Mouse (Mus musculus) C2C12 (cell line): ENCODE results near the gene Npas2. TPM values are rescaled to one million over a fixed set of nuclear protein-coding genes. Genes with fewer than 3 reads are reported as not detected.

Source experiments
- H3K27me3 ChIP-seq: one replicate; pipeline ENCODE4 v1.6.1; 2011; ENCODE audit not compliant: control insufficient read depth, insufficient read depth, insufficient read length
- H3K36me3 ChIP-seq: one replicate; pipeline ENCODE4 v1.6.1; 2011; ENCODE audit not compliant: control insufficient read depth, insufficient read depth
- H3K4me3 ChIP-seq: one replicate; pipeline ENCODE4 v1.5.1; 2011; ENCODE audit warnings: mild to moderate bottlenecking, control low read depth; ENCODE audit not compliant: poor library complexity, insufficient read depth, severe bottlenecking
- H3K79me2 ChIP-seq: one replicate; pipeline ENCODE4 v1.6.1; 2011; ENCODE audit not compliant: control insufficient read depth, insufficient read depth
- H3K79me3 ChIP-seq: one replicate; pipeline ENCODE4 v1.6.1; 2011; ENCODE audit warnings: low read depth, control low read depth
- H3ac ChIP-seq: one replicate; pipeline ENCODE3; 2011; ENCODE audit warnings: low read depth; ENCODE audit not compliant: control insufficient read depth, insufficient read length
- CEBPB ChIP-seq: IDR thresholded peaks from one replicate; pipeline ENCODE4 v1.6.1; 2011; ENCODE audit warnings: low read depth, mild to moderate bottlenecking, control low read depth, moderate library complexity
- CTCF ChIP-seq: IDR thresholded peaks from one replicate; pipeline ENCODE4 v1.5.1; 2011; ENCODE audit not compliant: control insufficient read depth, insufficient read depth, insufficient read length
- FOSL1 ChIP-seq: IDR thresholded peaks from one replicate; pipeline ENCODE4 v1.8.0; 2011; ENCODE audit warnings: mild to moderate bottlenecking, low read length; ENCODE audit not compliant: poor library complexity, insufficient read depth, severe bottlenecking
- MAX ChIP-seq: IDR thresholded peaks from one replicate; pipeline ENCODE4 v1.6.1; 2011; ENCODE audit warnings: mild to moderate bottlenecking, control low read depth
- MYOD1 ChIP-seq: IDR thresholded peaks from one replicate; pipeline ENCODE4 v1.6.1; 2011; ENCODE audit warnings: low read depth; ENCODE audit not compliant: control insufficient read depth, insufficient read length
- MYOG ChIP-seq: IDR thresholded peaks from one replicate; pipeline ENCODE4 v1.6.1; 2011; ENCODE audit not compliant: control insufficient read depth, insufficient read length; ENCODE audit errors: extremely low read depth
- USF1 ChIP-seq: IDR thresholded peaks from one replicate; pipeline ENCODE4 v1.6.1; 2011; ENCODE audit warnings: low read depth, mild to moderate bottlenecking, control low read depth, moderate library complexity
- polyA plus RNA-seq: library from polyadenylated mRNA; unstranded; fragments of >200 nt; fragmentation: generic; extraction: Trizol; gene quantifications from one replicate; pipeline ENCODE4 v1.2.1, GENCODE M21; 2012; ENCODE audit warnings: missing spikeins

Gene Npas2
- polyA plus RNA-seq, 1 experiment = not detected

DNA sequence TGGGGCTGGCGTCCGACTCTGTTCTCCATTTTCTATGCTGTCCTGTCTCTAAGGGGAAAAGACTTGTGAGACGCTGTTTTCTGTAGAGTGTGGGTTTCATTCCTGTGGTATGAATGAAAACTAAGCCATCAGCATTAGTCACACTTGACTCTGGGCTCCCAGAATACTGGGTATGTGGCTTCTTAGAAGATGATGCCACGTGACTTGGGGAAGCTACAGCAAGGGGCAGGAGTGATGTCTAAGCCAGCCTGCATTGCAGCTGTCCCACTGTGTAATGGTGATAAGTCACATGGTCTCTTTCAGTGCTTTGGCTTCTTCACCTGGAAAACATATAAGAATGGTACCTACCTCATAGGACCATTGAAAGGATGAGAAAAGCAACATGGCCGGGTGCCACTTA, 88.4 kb downstream of the Npas2 start:
- Histone ChIP-seq H3K36me3 (no peaks in the 10 kb centered on the region), H3K79me2 (no peaks in the 10 kb centered on the region), H3ac (no peak overlapping the region), H3K27me3 (no peaks in the 10 kb centered on the region), H3K79me3 (no peaks in the 10 kb centered on the region), H3K4me3 (no peak overlapping the region)
- TF ChIP-seq FOSL1 (no peak), MYOD1 (peak; percentile 97), USF1 (peak; percentile 99), MAX (peak; percentile 82)

GRCm38 (mm10) chr1:39283323-39283722, 89.8 kb downstream of the Npas2 start:
- Histone ChIP-seq H3K79me2 (no peaks in the 10 kb centered on the region), H3K36me3 (no peaks in the 10 kb centered on the region), H3K27me3 (no peaks in the 10 kb centered on the region), H3K79me3 (no peaks in the 10 kb centered on the region), H3K4me3 (no peak overlapping the region), H3ac (no peak overlapping the region)
- TF ChIP-seq MYOD1 (peak; percentile 89), MYOG (no peak), MAX (peak; percentile 65), FOSL1 (peak; percentile 17), CTCF (no peak), CEBPB (no peak), USF1 (peak; percentile 70)

GRCm38 (mm10) chr1:39284786-39285185, 91.3 kb downstream of the Npas2 start:
- no peak overlapping the region for H3ac ChIP-seq
- no peaks in the 10 kb centered on the region for H3K36me3 ChIP-seq
- no peak for TF ChIP-seq CTCF
- TF ChIP-seq USF1 = no peak
- no peak for TF ChIP-seq CEBPB
- no peak for TF ChIP-seq MAX
- no peak for TF ChIP-seq MYOG
- no peak for TF ChIP-seq MYOD1
- TF ChIP-seq FOSL1 = no peak
- no peaks in the 10 kb centered on the region for H3K27me3 ChIP-seq
- H3K4me3 ChIP-seq = no peak overlapping the region
- no peaks in the 10 kb centered on the region for H3K79me3 ChIP-seq
- no peaks in the 10 kb centered on the region for H3K79me2 ChIP-seq

- TF ChIP-seq MYOG (no peak), USF1 (no peak), CTCF (no peak)
- Histone ChIP-seq H3K27me3 (no peaks in the 10 kb centered on the region), H3K79me2 (no peaks in the 10 kb centered on the region), H3K36me3 (no peaks in the 10 kb centered on the region), H3ac (no peak overlapping the region), H3K4me3 (no peak overlapping the region), H3K79me3 (no peaks in the 10 kb centered on the region)
These were observed 93.5 kb downstream of the Npas2 start for GRCm38 (mm10) chr1:39287076-39287475.

DNA sequence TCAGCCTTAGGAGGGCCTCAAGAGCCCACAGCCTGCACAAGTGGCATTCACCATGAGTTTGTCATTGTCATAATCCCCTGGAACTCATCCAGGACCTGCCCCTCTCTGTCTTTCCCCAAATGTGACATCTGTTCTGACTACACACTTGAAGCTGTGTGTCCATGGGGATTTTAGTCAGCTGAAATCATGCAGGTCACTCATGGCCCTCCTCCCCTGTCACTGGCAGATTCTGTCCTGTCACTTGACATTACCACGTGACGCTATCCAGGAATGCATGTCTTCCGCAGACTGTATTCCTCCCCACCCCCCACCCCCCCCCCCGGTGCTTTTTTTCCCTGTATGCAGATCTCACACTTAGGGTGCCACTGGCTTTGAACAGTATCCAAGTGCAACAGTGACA, 94.3 kb downstream of the Npas2 start:
- Histone ChIP-seq H3K79me3 (no peaks in the 10 kb centered on the region), H3K36me3 (no peaks in the 10 kb centered on the region), H3ac (no peak overlapping the region), H3K79me2 (no peaks in the 10 kb centered on the region), H3K4me3 (no peak overlapping the region), H3K27me3 (no peaks in the 10 kb centered on the region)
- TF ChIP-seq MAX (no peak), FOSL1 (no peak), MYOG (no peak), MYOD1 (no peak), CTCF (no peak), CEBPB (no peak), USF1 (no peak)

DNA sequence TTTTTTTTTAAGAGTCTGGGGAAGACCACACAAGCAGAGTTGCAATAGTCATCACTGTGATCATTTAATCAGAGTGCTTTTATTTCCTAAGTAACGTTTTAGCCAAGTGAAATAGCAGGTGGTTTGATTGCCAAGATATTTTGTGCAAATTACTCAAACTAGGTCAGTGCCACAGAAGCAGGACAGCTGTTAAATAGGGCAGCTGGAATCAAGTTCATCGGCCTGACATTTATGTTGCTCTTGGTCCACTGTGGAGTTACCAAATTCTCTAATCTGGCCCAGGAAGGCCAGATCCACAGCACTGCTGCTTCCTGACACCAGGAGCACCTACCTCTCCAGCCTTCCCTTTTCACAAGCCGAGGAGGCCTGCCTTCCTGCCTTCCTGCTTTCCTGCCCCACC, 94.9 kb downstream of the Npas2 start:
- Histone ChIP-seq H3K79me3 (no peaks in the 10 kb centered on the region), H3ac (no peak overlapping the region), H3K36me3 (no peaks in the 10 kb centered on the region), H3K79me2 (no peaks in the 10 kb centered on the region), H3K27me3 (no peaks in the 10 kb centered on the region), H3K4me3 (no peak overlapping the region)
- TF ChIP-seq USF1 (no peak), CEBPB (no peak), FOSL1 (no peak), MAX (no peak), MYOD1 (no peak), CTCF (no peak), MYOG (no peak)
